Mouse (Mus musculus) G1E (cell line): ENCODE measurements at regions not wholly inside any gene's neighbourhood (a gene's known extent, or its start where the extent isn't known, plus 50 kb on each side); places are given as distances from the start of the nearest gene placed in this dataset.
"Not testable (repeated sequence)": the region's sequence is repeated elsewhere in the genome, so short reads cannot be mapped to it uniquely, and the experiment has no call there.

Experiments used
- CTCF ChIP-seq: IDR thresholded peaks from 2 replicates; pipeline ENCODE4 v1.5.1; 2012; ENCODE audit warnings: low read depth, low read length, inconsistent platforms, mixed read lengths
- GATA1 ChIP-seq: IDR thresholded peaks from 2 replicates; pipeline ENCODE4 v1.6.1; 2012; ENCODE audit warnings: borderline replicate concordance, low read length, inconsistent platforms, mixed read lengths
- TAL1 ChIP-seq: conservative IDR thresholded peaks from 2 replicates; pipeline ENCODE4 v1.6.1; 2012; ENCODE audit warnings: low read depth, low read length, inconsistent platforms, mixed read lengths

- TF ChIP-seq CTCF, TAL1, GATA1: not testable (repeated sequence)
Observed at GRCm38 (mm10) chr13:3359751-3360260, 178.1 kb upstream of the Gdi2 start.
